Mouse (Mus musculus): ENCODE results near the gene Ip6k3. TPM values are rescaled to one million over a fixed set of nuclear protein-coding genes. Genes with fewer than 3 reads are reported as not detected.

Gene Ip6k3
- total RNA-seq, 2 experiments from 2014 or later, result 0.15 to 0.20 TPM

DNA sequence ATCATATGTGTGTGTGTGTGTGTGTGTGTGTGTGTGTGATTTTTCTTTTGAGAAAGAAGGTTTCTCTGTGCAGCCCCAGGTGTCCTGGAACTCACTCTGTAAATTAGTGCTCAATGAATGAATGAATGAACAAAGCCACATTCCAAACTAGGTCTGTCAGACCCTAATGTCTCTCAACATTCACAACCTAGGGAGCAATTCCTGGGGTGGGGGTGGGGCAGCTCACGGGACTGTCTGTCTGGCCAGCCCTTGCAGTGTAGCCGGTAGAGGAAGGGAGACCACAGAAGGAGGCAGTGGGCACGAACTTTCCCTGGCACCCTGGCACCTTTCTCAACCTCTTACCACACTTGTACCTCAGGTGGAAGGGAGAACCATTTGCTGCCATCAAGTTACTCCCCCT, 32.9 kb downstream of the Ip6k3 start:
- no peak for TF ChIP-seq CTCF (conservative IDR thresholded peaks at IDR 0.05)
- no peak overlapping the region for H3K27ac ChIP-seq
- no peak overlapping the region for H3K4me3 ChIP-seq
- no peak for DNase-seq (ENCODE audit: low spot score in 2 of 2)

DNA sequence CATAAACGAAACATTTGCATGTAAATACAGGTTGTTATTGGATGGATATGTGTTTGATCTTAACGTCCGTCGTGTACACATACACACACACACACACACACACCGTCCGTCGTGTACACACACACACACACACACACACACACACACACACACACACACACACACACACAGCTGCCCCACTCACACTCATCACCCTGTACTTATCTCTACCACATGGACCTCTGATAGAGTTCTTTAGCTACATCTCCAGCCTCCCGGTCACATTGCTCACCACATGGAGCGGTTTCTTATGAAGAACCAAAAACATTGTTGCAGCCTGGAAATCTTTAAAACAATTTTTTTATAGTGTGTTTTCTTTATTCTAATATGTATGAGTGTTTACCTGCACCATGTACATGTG, 33.4 kb downstream of the Ip6k3 start:
- H3K4me3 ChIP-seq, result peak overlapping the region; percentile 79
- DNase-seq (ENCODE audit: low spot score in 2 of 2), result no peak
- TF ChIP-seq CTCF (conservative IDR thresholded peaks at IDR 0.05), result no peak
- H3K27ac ChIP-seq, result peak overlapping the region; percentile 94

DNA sequence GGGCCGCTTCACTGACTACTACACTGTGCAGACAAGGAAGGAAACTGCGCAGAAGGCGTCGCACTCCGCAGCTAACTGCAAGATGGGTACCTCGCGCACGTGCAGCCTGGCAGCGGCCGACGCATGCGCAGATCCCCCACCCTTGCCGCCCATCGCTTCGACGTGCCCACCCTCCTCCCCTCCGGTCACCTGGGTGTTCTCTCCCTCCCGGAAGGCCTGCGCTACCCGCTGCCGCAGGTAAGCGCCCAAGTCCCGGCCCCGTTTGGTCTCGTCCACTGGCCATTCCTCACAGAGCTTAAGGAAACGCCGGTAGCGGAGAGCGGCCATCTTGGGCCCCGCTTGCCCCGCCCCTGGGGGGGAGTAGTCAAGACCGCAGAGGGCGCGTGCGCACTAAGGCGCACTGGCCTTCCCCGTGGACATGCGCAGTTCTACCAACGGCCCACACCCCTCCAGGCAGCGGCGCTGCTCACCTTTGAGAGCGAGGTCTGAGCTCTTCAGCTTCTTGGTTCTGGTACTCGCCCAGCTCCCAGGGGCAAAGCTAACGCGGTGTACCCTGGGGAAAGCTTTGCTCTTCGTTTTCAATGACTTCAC, 33.9 kb downstream of the Ip6k3 start, which contains the start of gene Uqcc2:
Gene Uqcc2, minus strand, starts transcription at position 366 of the 591 bp plus-strand sequence.
- peak; percentile 97 to 98 for DNase-seq (ENCODE audit: low spot score in 2 of 2)
- Histone ChIP-seq H3K27ac (peak within 1 kb of the TSS; percentile 94), H3K4me3 (peak within 1 kb of the TSS; percentile 79)
- peak; percentile 74 for TF ChIP-seq CTCF (conservative IDR thresholded peaks at IDR 0.05)

DNA sequence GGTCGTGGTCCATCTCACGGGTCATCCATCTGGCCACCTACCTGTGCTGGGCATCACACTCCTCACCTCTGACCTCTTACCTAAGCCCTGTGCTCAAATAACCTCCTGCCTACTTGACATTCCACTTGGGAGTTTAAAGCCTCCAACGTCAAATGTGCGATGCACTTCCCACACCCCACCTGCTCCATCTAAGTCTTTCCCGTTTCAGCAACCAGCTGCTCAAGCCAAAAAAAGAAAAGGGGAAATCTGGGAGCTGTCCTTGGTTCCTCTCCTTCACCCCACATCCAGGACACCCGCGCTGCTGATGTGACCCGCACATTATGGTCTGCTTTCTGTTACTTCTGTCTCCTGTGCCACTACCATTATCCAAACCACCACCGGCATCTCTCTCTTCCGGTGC, 35.4 kb downstream of the Ip6k3 start:
- TF ChIP-seq CTCF (conservative IDR thresholded peaks at IDR 0.05), result no peak
- H3K27ac ChIP-seq, result peak overlapping the region; percentile 11; the same call in 1 of the 2 replicates
- H3K4me3 ChIP-seq, result no peak overlapping the region
- no peak for DNase-seq (ENCODE audit: low spot score in 2 of 2)

DNA sequence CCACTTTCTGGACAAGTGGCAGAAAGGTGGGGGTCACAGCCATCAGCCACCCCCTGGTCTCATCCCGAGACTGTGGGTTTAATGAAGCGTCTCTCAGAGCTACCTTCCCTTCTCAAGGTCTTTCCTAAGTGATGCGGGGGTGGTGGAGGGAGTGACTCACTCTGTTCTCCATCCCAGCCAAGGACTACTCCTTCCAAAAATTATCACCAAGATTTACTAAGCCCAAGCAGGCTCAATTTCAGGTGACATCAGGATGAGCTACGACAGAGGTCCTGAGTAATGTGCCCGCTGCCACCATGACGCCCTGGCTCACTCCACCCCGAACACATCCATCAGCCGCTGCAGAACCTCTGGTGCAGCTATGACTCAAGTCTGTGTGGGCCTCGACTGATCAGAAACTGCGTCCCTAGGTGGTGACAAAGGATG, 36.3 kb downstream of the Ip6k3 start:
- DNase-seq (ENCODE audit: low spot score in 2 of 2), result no peak
- H3K4me3 ChIP-seq, result no peak overlapping the region
- no peak overlapping the region for H3K27ac ChIP-seq
- no peak for TF ChIP-seq CTCF (conservative IDR thresholded peaks at IDR 0.05)

DNA sequence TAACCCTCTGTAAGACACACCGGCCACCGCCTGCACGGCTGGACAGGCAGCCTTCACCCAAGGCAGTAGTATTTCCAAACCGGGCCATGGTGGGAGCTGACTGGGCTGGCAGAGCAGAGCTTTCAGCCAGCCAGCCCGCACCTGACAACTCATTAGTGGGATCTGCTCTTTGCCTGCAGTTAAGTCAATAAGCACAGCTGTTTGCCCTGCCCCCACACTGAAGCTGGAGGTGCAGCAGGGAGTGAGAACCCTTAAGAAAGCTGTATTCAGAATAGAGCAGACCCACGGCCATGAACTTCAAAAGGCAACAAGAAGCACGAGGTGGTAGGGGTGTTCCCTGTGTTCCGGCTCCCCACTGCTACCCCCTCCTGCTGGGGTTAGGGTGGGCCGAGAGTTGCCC, 37.3 kb downstream of the Ip6k3 start:
- no peak for TF ChIP-seq CTCF (conservative IDR thresholded peaks at IDR 0.05)
- DNase-seq (ENCODE audit: low spot score in 2 of 2), result no peak
- Histone ChIP-seq H3K4me3 (no peak overlapping the region), H3K27ac (peak overlapping the region; percentile 43; the same call in 1 of the 2 replicates)

DNA sequence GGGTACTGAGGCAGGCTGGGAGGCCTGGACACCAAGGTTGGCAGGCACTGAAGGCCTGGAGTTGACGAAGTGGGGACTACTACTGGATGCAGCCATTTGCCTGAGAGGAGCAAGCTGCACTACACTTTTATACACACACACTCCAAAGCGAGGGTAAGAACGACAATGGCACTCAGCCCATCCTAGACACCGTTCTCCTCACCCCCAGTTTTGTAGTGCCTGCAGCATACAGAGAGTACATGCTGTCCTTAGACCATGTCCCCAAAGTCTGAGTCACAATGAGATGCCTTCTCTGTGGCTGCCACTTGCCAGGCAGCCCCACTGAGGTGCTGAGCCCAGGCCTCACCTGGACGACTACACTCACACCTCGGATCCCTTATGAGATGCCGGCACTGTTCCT, 37.8 kb downstream of the Ip6k3 start:
- no peak for DNase-seq (ENCODE audit: low spot score in 2 of 2)
- TF ChIP-seq CTCF (conservative IDR thresholded peaks at IDR 0.05), result no peak
- peak overlapping the region; percentile 43; the same call in 1 of the 2 replicates for H3K27ac ChIP-seq
- no peak overlapping the region for H3K4me3 ChIP-seq

DNA sequence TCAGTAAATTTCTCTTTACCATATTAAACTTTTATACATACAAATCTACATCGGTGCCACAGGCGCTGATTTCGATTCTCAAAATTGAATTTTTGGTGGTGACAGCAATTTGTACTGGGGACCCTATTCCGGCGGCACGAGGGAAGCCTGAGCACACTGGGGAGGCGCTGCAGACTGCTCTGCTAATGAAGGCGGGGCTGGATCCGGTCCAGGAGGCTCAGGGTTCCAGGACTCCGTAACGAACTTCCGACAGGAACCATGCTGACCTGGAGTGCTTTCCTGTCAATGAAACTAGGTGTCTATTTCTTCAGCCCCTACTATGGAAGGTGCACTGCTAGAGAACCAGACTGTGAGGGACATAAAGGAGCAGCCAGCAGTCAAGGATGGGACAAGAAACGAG, 38.3 kb downstream of the Ip6k3 start:
- DNase-seq (ENCODE audit: low spot score in 2 of 2), result no peak
- peak overlapping the region; percentile 17; the same call in 1 of the 2 replicates for H3K4me3 ChIP-seq
- TF ChIP-seq CTCF (conservative IDR thresholded peaks at IDR 0.05), result 0 out of 2 replicates have a peak, but pooled peaks have one; percentile 16
- H3K27ac ChIP-seq, result peak overlapping the region; percentile 43; the same call in 1 of the 2 replicates

DNA sequence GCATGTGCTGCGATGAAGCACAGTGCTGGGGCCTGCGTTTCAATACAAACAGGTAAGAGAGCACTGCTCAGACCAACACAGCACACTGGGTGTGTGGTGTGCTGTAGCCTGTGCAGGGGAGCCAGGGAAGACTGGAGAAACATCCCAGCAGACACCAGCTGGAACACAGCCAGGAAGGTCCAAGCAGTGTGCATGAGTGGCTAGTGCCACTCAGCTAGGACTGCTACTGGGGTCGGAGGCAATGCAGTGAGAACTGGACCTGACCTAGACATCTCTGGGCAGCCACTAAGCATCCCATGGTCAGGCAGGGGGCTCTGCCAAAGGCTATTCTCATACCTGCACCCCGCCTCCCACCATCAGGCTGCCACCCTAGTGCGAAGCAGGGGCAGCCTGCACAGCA, 39.4 kb downstream of the Ip6k3 start:
- DNase-seq (ENCODE audit: low spot score in 2 of 2), result no peak
- Histone ChIP-seq H3K4me3 (no peak overlapping the region), H3K27ac (no peak overlapping the region)
- no peak for TF ChIP-seq CTCF (conservative IDR thresholded peaks at IDR 0.05)

DNA sequence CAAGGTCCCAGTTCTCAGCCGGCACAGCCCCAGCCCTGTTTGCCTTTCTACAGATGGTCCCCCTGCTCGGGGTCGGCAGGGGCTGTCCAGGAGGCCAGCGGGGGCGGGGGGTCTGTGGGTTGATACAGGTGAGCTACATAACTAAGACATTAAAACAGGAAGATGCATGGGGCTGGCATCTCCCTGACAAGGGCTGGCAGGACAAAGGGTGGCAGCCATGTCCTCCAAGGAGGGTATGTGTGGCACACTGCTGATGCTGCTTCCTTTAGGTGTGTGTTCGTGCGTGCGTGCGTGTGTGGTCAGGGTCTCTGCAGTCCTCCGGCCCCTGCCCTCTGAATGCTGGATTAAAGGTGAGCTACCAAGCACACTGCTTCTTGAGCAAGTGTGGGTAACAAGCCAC, 40.6 kb downstream of the Ip6k3 start:
- peak overlapping the region; percentile 76; the same call in 1 of the 2 replicates for H3K27ac ChIP-seq

DNA sequence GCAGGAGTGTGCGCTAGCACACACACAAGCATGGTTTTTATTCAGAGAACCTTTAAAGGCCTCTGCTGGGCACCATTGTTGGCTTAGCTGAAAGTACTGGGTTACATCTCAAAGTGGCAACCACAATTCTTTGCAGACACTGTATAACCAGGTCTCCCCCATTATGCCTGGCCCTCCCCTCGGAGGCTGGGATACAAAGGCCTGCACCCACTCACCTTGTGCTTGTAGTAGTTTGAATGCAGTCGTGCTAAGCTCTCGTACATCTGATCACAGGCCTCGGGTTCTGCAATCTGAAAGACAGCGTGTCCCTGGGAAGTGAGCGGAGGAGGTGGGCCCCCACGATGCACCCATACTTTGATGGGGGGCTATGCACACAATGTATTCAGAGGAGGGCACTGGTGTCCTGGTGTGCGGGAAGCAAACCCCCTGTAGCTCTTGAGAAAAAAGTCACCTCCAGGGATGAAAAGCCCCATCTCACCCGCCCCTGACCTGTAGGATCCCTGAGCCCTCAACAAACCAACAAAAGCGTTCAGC, 41.9 kb downstream of the Ip6k3 start:
- no peak for TF ChIP-seq CTCF (conservative IDR thresholded peaks at IDR 0.05)
- no peak overlapping the region for H3K4me3 ChIP-seq
- DNase-seq (ENCODE audit: low spot score in 2 of 2), result peak in 1 of 2 experiments; percentile 44
- H3K27ac ChIP-seq, result peak overlapping the region; percentile 76

More for the DNA sequence above, 40.6 kb downstream of the Ip6k3 start:
- no peak for TF ChIP-seq CTCF (conservative IDR thresholded peaks at IDR 0.05)
- no peak overlapping the region for H3K4me3 ChIP-seq
- no peak for DNase-seq (ENCODE audit: low spot score in 2 of 2)

DNA sequence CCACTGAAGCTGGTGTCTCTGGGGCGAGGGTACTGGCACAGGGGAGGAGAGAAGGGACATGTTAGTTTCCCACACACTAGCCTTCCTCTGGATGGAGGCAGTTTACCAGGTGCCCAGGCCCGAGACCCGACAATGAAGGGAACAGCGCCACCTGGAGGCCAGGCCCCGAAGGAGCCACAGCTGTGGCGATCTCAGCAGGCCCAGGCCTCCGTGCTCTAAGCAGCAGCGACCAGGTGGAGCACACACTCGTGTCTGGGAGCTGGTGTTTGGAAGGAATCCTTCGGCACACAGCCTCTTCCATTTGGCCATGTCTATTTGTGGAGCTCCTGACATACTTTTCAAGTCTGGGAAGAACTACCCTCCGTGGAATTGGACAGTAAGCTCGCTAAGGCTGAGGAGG, 42.4 kb downstream of the Ip6k3 start:
- Histone ChIP-seq H3K4me3 (no peak overlapping the region), H3K27ac (peak overlapping the region; percentile 76)
- DNase-seq (ENCODE audit: low spot score in 2 of 2), result peak; percentile 70 to 79
- TF ChIP-seq CTCF (conservative IDR thresholded peaks at IDR 0.05), result peak; percentile 93

DNA sequence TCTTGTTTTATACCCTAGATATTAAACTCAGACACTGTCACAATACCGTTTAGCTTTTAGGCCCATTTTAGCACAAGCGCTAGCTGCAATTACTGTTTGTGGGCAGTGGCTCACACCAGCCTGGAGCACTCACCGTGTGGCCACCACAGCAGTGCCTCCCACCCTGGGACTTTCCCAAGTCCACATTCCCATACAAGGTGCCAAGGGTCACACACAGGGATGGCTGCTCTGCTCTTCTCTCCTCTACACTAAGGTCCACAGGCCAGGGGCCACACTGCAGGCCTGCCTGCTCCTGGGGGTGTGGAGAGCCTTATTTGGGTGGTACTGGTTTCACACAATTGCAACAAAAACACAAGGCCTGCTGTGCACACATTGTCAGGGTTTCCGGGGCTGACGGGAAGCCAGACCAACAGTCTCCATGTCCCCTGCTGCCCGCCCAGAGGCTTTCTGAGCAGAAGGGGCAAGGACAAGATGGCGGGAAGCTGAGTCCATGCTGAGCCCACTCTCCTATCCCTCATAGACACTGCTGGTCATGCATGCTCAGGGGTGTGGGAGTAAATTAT, 43.7 kb downstream of the Ip6k3 start:
- DNase-seq (ENCODE audit: low spot score in 2 of 2), result no peak
- no peak for TF ChIP-seq CTCF (conservative IDR thresholded peaks at IDR 0.05)
- H3K27ac ChIP-seq, result peak overlapping the region; percentile 76
- H3K4me3 ChIP-seq, result no peak overlapping the region

DNA sequence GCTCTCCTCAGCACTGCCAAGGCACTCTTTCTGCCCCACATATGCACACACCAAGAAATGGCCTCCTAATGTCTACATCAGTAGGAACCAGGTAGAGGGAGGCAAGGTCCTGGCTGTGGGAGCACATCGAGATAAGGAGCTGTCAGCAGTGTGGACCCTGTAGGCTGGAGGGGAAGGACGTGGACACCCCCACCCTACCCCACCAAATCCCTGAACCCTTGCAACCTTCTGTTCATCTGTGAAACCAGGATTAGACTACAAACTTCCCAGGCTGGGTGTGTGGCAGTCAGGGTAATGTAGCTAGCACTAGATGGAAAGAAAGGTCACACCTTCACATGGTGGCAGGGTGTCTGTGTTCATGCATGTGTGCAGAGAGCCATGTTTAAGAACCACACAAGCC, 44.5 kb downstream of the Ip6k3 start:
- H3K27ac ChIP-seq, result peak overlapping the region; percentile 46; the same call in 1 of the 2 replicates
- no peak for DNase-seq (ENCODE audit: low spot score in 2 of 2)
- no peak for TF ChIP-seq CTCF (conservative IDR thresholded peaks at IDR 0.05)

More for the DNA sequence above, 44.5 kb downstream of the Ip6k3 start:
- no peak overlapping the region for H3K4me3 ChIP-seq

Measured in layer of hippocampus, adult 2 months (tissue).